Mouse (Mus musculus) erythroblast, embryonic 14.5 days (primary cell): ENCODE data around the gene Ube2e1.

ENCODE experiments used
- GATA1 ChIP-seq: IDR thresholded peaks from 2 replicates; pipeline ENCODE4 v1.6.1; 2012; ENCODE audit warnings: low read length, inconsistent platforms, mixed read lengths
- TAL1 ChIP-seq: IDR thresholded peaks from 3 replicates; pipeline ENCODE4 v1.6.1; 2012; ENCODE audit warnings: low read length, inconsistent platforms, mixed read lengths

DNA sequence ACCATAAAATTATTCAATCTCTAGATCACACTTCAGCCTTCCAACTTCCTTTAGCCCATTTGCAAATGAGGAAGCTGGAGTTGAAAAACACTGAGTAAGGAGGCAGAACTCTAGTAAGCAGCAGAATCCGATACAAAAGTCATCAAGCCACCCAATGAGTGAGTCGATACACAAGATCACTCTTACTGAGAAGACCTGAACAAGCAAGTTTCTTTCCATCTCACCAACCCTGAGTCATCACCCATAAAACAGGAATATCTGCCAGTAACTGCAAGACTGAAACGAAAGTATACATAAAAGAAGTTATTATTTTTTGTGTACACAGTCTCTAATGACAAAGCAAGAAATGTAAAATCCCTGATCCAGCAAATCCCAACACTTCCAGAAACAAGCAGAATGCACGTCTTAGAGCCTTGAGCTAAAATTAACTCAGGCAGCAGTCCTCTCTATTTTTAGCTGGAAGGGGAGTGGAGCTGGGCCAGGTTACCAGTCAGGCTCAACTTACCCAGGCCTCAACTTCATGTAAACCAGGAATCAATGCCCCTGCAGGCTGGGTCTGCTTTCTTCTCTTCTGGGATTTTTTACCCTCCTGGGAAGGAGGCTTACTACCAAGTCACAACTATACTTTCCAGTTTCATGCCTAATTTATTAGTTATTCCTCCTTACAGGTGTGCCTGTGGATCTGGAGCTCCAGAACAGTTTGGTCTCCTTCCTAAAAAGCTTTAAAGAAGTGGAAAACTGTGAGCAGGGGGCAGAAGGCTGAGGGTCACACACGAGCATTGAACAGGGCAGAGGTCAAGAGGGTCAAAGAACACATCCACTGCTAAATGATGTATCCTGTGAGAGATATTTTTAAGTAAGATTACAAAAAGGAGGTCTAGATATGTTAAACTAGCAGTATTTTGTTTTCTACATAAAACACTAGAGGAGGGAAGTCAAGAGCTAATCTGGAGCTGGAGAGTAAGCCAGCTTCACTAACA, 97.4 kb downstream of the Ube2e1 start:
- TF ChIP-seq GATA1 (no peak), TAL1 (no peak)
